Mouse (Mus musculus): ENCODE measurements at regions not wholly inside any gene's neighbourhood (a gene's known extent, or its start where the extent isn't known, plus 50 kb on each side); places are given as distances from the start of the nearest gene placed in this dataset.

- DNase-seq: peak; percentile 92 to 93
Observed at GRCm38 (mm10) chr2:11362205-11362994, 190.5 kb downstream of the Prkcq start.

DNA sequence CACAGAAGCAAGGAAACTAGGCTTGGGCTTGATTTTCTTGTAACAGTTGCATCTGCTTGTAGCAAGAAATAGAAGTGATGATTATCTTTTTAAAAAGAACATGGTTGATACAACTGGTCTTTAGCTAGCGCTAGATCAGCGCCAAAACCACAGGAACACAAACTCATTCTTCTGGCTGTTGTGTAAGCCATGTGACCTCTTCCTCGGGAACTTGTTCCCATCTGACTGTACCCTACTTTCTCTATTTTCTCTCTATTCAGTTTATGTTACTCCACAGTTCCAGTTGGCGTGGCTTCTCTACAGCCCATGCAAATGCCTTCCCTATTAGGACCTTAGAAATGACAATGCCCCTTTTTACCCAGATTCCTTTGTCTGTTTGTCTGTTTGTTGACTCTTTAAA is 187.4 kb downstream of the Prkcq start:
- DNase-seq: no peak

- DNase-seq: no peak
Observed at GRCm38 (mm10) chr2:11356714-11357113, 184.8 kb downstream of the Prkcq start.

- no peak for DNase-seq
Observed at GRCm38 (mm10) chr2:11355594-11355993, 183.7 kb downstream of the Prkcq start.
